Mouse (Mus musculus): ENCODE measurements around the gene Atp6v1g3. TPM values are rescaled to one million over a fixed set of nuclear protein-coding genes. Genes with fewer than 3 reads are reported as not detected.

Atp6v1g3 gene
- total and polyA plus RNA-seq, 3 experiments = not detected

DNA sequence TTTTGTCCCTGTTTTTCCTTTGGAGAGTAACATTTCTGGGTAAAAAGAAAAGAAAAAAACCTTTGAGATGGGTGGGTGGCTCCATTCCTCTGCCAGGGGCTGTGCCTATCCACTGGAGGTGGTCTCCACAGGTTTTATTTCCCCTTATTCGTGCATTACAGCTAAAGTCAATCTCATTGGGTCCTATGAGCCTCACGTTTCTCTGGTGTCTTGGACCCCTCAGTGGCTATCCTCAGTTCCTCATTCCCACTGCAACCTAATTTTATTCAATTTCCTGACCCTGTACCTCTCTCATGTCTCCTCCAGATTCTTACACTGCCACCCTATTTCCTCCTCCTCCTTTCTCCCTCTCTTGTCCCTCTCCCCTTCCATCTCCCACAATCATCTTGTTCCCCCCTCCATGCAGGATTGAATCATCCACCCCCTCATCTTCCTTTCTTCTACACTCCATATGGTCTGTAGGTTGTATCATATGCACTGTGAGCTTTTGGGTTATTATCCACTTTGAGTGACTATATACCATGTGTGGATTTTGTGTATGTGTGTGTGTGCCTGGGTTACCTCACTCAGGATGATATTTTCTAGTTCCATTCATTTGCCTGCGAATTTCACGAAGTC lies 17.3 kb upstream of the Atp6v1g3 start:
- DNase-seq (ENCODE audit: low read depth, low spot score) = no peak
- no peaks in the 10 kb centered on the region for H3K27me3 ChIP-seq (ENCODE audit: control insufficient read depth in 1 of 2, insufficient read depth in 2 of 2, low read length in 2 of 2)
- no peaks in the 10 kb centered on the region for H3K9me3 ChIP-seq (replicated peaks; ENCODE audit: insufficient read depth, low read length)
- no peaks in the 10 kb centered on the region for H3K79me2 ChIP-seq (ENCODE audit: control insufficient read depth, insufficient read depth, low read length, poor library complexity)
- TF ChIP-seq MYC (IDR thresholded peaks at IDR 0.05; ENCODE audit: low read depth, low read length) (no peak), ZC3H11A (IDR thresholded peaks at IDR 0.05; ENCODE audit: low read depth, low read length) (no peak), MXI1 (IDR thresholded peaks at IDR 0.05; ENCODE audit: low read depth, low read length) (no peak), GABPA (IDR thresholded peaks at IDR 0.05; ENCODE audit: low read depth, low read length) (no peak), POLR2AphosphoS5 (IDR thresholded peaks at IDR 0.05; ENCODE audit: borderline replicate concordance, low read depth, low read length) (no peak), MEF2A (IDR thresholded peaks at IDR 0.05; ENCODE audit: extremely low read depth, insufficient replicate concordance, low read depth, low read length, poor library complexity, severe bottlenecking) (no peak), ZKSCAN1 (IDR thresholded peaks at IDR 0.05; ENCODE audit: low read depth, low read length) (no peak), SMC3 (IDR thresholded peaks at IDR 0.05; ENCODE audit: low read depth, low read length) (no peak)
- no peak overlapping the region for H3K9ac ChIP-seq (ENCODE audit: control insufficient read depth, low read depth, low read length, poor library complexity, severe bottlenecking)
- no peaks in the 10 kb centered on the region for H3K36me3 ChIP-seq (ENCODE audit: control insufficient read depth in 1 of 2, insufficient read depth in 2 of 2, low read length in 2 of 2)
- no peak overlapping the region for H3K4me3 ChIP-seq (ENCODE audit: control insufficient read depth in 1 of 2, insufficient read depth in 1 of 2, low read depth in 2 of 2, low read length in 2 of 2)
- no peak overlapping the region for H3K27ac ChIP-seq (ENCODE audit: control insufficient read depth, low read depth, low read length)
- no peaks in the 10 kb centered on the region for H3K4me1 ChIP-seq (ENCODE audit: control insufficient read depth in 1 of 2, insufficient read depth in 2 of 2, low read length in 2 of 2)

GRCm38 (mm10) chr1:138258758-138259157 lies 14.8 kb upstream of the Atp6v1g3 start:
- Histone ChIP-seq H3K4me3 (ENCODE audit: control insufficient read depth in 1 of 2, insufficient read depth in 1 of 2, low read depth in 2 of 2, low read length in 2 of 2) (no peak overlapping the region), H3K27me3 (ENCODE audit: control insufficient read depth in 1 of 2, insufficient read depth in 2 of 2, low read length in 2 of 2) (no peaks in the 10 kb centered on the region), H3K9ac (ENCODE audit: control insufficient read depth, low read depth, low read length, poor library complexity, severe bottlenecking) (no peak overlapping the region), H3K4me1 (ENCODE audit: control insufficient read depth in 1 of 2, insufficient read depth in 2 of 2, low read length in 2 of 2) (no peaks in the 10 kb centered on the region), H3K79me2 (ENCODE audit: control insufficient read depth, insufficient read depth, low read length, poor library complexity) (no peaks in the 10 kb centered on the region), H3K9me3 (replicated peaks; ENCODE audit: insufficient read depth, low read length) (no peaks in the 10 kb centered on the region), H3K36me3 (ENCODE audit: control insufficient read depth in 1 of 2, insufficient read depth in 2 of 2, low read length in 2 of 2) (no peaks in the 10 kb centered on the region), H3K27ac (ENCODE audit: control insufficient read depth, low read depth, low read length) (no peak overlapping the region)
- no peak for DNase-seq (ENCODE audit: low read depth, low spot score)
- TF ChIP-seq USF2 (IDR thresholded peaks at IDR 0.05; ENCODE audit: borderline replicate concordance in 1 of 2, insufficient read depth in 1 of 2, low read depth in 1 of 2, low read length in 2 of 2) (no peak), RAD21 (IDR thresholded peaks at IDR 0.05; ENCODE audit: low read depth, low read length) (no peak), ZC3H11A (IDR thresholded peaks at IDR 0.05; ENCODE audit: low read depth, low read length) (no peak), BHLHE40 (IDR thresholded peaks at IDR 0.05; ENCODE audit: borderline replicate concordance, low read depth, low read length) (no peak), TCF12 (IDR thresholded peaks at IDR 0.05; ENCODE audit: low read depth, low read length) (no peak), TAL1 (IDR thresholded peaks at IDR 0.05; ENCODE audit: low read length) (no peak), ELF1 (IDR thresholded peaks at IDR 0.05; ENCODE audit: low read depth, low read length) (no peak), GATA1 (IDR thresholded peaks at IDR 0.05; ENCODE audit: low read depth, low read length) (no peak), MAFK (IDR thresholded peaks at IDR 0.05; ENCODE audit: borderline replicate concordance, low read depth, low read length) (no peak), ETS1 (IDR thresholded peaks at IDR 0.05; ENCODE audit: low read depth, low read length) (no peak), HCFC1 (IDR thresholded peaks at IDR 0.05; ENCODE audit: low read depth, low read length) (no peak), CHD1 (IDR thresholded peaks at IDR 0.05; ENCODE audit: low read depth, low read length) (no peak), TBP (IDR thresholded peaks at IDR 0.05; ENCODE audit: low read depth, low read length) (no peak), MXI1 (IDR thresholded peaks at IDR 0.05; ENCODE audit: low read depth, low read length) (no peak), MAX (IDR thresholded peaks at IDR 0.05; ENCODE audit: low read length) (no peak), POLR2A (IDR thresholded peaks at IDR 0.05; ENCODE audit: control insufficient read depth in 1 of 2, insufficient read depth in 1 of 2, low read depth in 1 of 2, low read length in 2 of 2, poor library complexity in 1 of 2) (no peak), SIN3A (IDR thresholded peaks at IDR 0.05; ENCODE audit: low read length) (no peak), MYC (IDR thresholded peaks at IDR 0.05; ENCODE audit: low read depth, low read length) (no peak), NRF1 (IDR thresholded peaks at IDR 0.05; ENCODE audit: insufficient read depth, low read depth, low read length, poor library complexity, severe bottlenecking) (no peak), CHD2 (IDR thresholded peaks at IDR 0.05; ENCODE audit: low read length) (no peak)

Data from MEL (cell line).